Mouse (Mus musculus): Measurements from ENCODE around the gene Ltb4r1. TPM values are rescaled to one million over a fixed set of nuclear protein-coding genes. Genes with fewer than 3 reads are reported as not detected.
A peak's percentile ranks its signal among the peaks of the same experiment; 100 is the strongest.

The Ltb4r1 gene
- polyA plus RNA-seq, 1 experiment from 2014 or later: 0.71 TPM

DNA sequence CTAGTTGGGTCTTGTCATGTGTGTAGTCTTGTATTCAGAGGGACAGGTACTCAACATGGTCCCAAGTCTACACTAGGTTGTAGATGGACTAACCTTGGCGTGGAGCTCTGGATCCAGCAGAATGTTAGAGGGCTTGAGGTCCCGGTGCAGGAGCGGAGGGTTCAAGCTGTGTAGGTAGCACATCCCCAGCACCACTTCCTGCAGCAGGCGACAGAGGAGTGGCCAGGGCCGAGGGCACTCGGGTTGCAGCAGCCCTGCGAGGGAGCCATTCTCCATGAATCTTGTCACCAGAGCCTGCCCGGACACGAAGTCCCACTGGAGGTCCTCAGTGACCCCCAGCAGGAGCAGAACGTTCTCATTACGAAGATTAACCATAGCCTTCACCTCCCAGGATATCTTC is 22.0 kb downstream of the Ltb4r1 start:
- Histone ChIP-seq H3K9ac (peak overlapping the region; percentile 76; the same call in 1 of the 2 replicates), H3K27ac (replicated peaks) (no peak overlapping the region), H3K36me3 (0 out of 2 replicates have a peak, but pooled peaks cover 2% of the 10 kb centered on the region), H3K4me3 (peak overlapping the region; percentile 60), H3K9me3 (no peaks in the 10 kb centered on the region), H3K27me3 (replicated peaks) (peaks cover 83% of the 10 kb centered on the region), H3K4me2 (peak overlapping the region; percentile 88), H3K4me1 (peaks cover 39% of the 10 kb centered on the region)
- 28% methylated on average over 11 of the region's 11 CpGs for WGBS
- ATAC-seq (ENCODE audit: extremely low read depth, insufficient number of reproducible peaks, low FRiP score, low TSS enrichment): no peak

DNA sequence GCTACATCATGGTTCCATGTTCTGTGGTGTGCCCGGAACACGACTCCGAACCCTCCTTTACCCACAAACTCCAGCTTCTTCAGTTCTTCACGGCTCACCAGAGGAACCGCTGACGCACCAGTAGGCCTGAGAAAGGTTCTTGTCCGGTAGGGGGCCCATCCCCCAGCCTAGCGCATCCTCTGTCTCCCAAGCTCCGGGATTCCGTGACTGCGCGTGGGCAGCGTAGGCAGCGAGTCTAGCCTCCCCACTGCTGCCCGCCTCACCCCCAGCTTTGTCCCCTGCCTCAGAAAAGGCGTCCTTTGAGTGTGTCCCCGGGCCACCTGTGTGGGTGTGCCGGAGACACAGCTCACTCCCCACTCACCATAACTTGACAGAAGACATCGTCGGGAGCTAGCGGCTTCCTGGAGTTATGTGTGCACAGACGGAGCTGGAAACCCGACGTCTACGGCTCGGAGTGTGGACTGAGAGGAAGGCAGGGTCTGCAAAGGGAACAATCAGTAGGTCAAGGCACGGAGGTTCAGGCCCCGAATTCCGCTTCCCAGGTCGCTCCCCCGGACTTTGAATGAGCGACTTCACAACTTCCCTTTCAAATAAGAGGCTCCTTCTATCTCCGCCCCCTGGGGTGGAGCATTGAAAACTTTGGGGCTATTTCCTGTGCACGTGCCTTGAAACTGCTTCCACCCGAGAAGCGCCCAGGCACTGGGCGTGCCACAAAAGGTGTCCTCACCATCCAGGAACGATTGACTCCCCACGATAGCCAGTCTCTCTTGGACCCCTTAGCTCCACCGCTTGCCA is 22.7 kb downstream of the Ltb4r1 start, which contains the start of gene Ripk3:
TSS of gene Ripk3 (minus strand) at position 610 of the 795 bp plus-strand sequence.
- WGBS: 5% methylated on average over 40 of the region's 40 CpGs
- no peaks in the 10 kb centered on the region for H3K9me3 ChIP-seq
- peak within 1 kb of the TSS; percentile 60 for H3K4me3 ChIP-seq
- peak within 1 kb of the TSS; percentile 88 for H3K4me2 ChIP-seq
- H3K27me3 ChIP-seq (replicated peaks): peaks cover 77% of the 10 kb centered on the region
- 0 out of 2 replicates have a peak, but pooled peaks cover 2% of the 10 kb centered on the region for H3K36me3 ChIP-seq
- H3K9ac ChIP-seq: peak within 1 kb of the TSS; percentile 76
- peaks cover 32% of the 10 kb centered on the region for H3K4me1 ChIP-seq
- H3K27ac ChIP-seq (replicated peaks): no peak within 1 kb of the TSS
- ATAC-seq (ENCODE audit: extremely low read depth, insufficient number of reproducible peaks, low FRiP score, low TSS enrichment): no peak

DNA sequence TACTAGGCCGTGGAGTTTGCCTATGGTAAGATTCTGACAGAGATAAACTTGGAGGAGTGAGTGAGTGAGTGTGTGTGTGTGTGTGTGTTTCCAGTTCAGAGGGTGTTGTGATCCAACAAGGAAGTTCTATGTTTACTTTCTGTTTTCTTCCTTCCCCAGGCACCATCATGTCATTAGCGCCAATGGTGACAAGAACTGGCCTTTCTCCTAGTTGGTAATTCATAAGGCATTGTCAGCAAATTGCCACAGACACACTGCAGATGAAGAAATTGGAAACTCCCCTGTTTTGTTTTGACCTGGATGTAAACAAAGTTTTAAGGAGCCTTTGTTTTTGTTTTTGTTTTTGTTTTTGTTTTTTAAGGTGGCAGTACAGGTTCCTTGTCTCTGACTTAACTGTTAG is 27.7 kb downstream of the Ltb4r1 start:
- H3K9me3 ChIP-seq: no peaks in the 10 kb centered on the region
- no peak overlapping the region for H3K9ac ChIP-seq
- ATAC-seq (ENCODE audit: extremely low read depth, insufficient number of reproducible peaks, low FRiP score, low TSS enrichment): no peak
- 48% methylated on average over 2 of the region's 2 CpGs for WGBS
- H3K27me3 ChIP-seq (replicated peaks): peaks cover 27% of the 10 kb centered on the region
- H3K36me3 ChIP-seq: no peaks in the 10 kb centered on the region
- H3K4me1 ChIP-seq: peaks cover 16% of the 10 kb centered on the region
- H3K4me2 ChIP-seq: no peak overlapping the region
- no peak overlapping the region for H3K27ac ChIP-seq (replicated peaks)
- H3K4me3 ChIP-seq: no peak overlapping the region

DNA sequence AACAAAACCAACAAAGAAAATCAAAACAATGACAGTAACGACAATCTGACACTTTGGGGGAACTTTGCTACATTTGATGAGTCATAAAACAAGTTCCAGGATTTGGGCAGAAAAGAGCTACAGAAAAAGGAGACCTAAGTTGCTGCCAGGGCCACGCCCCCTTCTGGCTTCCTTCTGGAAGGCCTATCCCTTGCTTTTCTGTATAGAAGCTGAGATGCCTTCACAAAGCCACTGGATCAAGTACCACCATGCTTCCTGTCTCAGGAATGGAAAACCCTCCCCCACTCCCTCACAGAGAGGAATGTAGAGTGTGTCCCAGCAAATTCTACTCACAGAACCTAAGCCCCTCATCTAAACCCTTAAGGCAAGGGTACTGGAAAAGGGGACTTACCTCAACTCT is 28.2 kb downstream of the Ltb4r1 start:
- Histone ChIP-seq H3K27ac (replicated peaks) (no peak overlapping the region), H3K4me2 (no peak overlapping the region), H3K9me3 (no peaks in the 10 kb centered on the region), H3K9ac (no peak overlapping the region), H3K4me3 (no peak overlapping the region), H3K36me3 (no peaks in the 10 kb centered on the region), H3K27me3 (replicated peaks) (peaks cover 22% of the 10 kb centered on the region), H3K4me1 (peaks cover 11% of the 10 kb centered on the region)
- ATAC-seq (ENCODE audit: extremely low read depth, insufficient number of reproducible peaks, low FRiP score, low TSS enrichment): no peak
- 59% methylated on average over 2 of the region's 2 CpGs for WGBS

DNA sequence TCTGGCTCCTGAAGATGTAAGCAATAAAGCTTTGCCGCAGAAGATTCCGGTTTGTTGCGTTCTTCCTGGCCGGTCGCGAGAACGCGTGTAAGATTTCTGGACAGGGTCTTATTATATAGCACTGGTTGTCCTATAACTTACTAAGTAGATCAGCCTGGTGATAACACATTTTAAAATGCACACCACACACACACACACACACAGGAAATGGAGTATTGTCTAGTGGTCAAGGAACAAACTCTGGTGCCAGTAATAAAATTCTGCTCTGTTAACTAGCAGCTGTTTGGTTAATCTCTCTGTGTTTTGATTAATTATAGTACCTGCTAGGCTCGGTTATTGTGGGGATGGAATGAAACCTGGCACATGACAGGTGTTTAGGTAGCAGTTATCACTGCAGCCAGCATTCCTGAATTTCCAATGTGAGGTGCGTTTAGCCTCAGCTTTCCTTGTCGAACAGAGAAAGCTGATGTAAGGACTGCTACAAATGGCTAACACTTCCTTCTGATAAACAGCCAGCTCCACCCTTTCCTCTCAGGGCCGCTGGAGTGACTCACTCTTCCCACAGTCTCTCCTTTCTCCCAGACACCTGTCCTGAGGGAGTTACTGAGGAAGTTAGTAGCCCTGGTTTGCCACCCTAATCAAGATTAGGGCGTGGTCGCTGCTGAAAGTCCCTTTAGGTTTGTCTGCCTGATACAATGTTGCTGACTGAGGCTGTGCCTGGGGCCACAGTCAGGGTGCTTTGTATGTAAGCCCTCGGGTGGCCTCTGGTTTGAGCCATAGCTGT is 29.8 kb downstream of the Ltb4r1 start:
- H3K9me3 ChIP-seq: no peaks in the 10 kb centered on the region
- no peak overlapping the region for H3K9ac ChIP-seq
- H3K4me1 ChIP-seq: peaks cover 11% of the 10 kb centered on the region; the same call in 1 of the 2 replicates
- H3K27me3 ChIP-seq (replicated peaks): peaks cover 6% of the 10 kb centered on the region; the same call in 1 of the 2 replicates
- H3K4me2 ChIP-seq: no peak overlapping the region
- H3K4me3 ChIP-seq: no peak overlapping the region
- H3K36me3 ChIP-seq: no peaks in the 10 kb centered on the region
- H3K27ac ChIP-seq (replicated peaks): peak overlapping the region; percentile 37
- WGBS: 67% methylated on average over 15 of the region's 15 CpGs
- ATAC-seq (ENCODE audit: extremely low read depth, insufficient number of reproducible peaks, low FRiP score, low TSS enrichment): no peak

- H3K9me3 ChIP-seq: no peaks in the 10 kb centered on the region
- 28% methylated on average over 16 of the region's 16 CpGs for WGBS
- ATAC-seq (ENCODE audit: extremely low read depth, insufficient number of reproducible peaks, low FRiP score, low TSS enrichment): no peak
- no peaks in the 10 kb centered on the region; the same call in 1 of the 2 replicates for H3K27me3 ChIP-seq (replicated peaks)
- no peaks in the 10 kb centered on the region for H3K36me3 ChIP-seq
- peaks cover 5% of the 10 kb centered on the region; the same call in 1 of the 2 replicates for H3K4me1 ChIP-seq
- peak overlapping the region; percentile 56 for H3K4me3 ChIP-seq
- 0 out of 2 replicates have a peak overlapping the region, but pooled peaks have one; percentile 37 for H3K27ac ChIP-seq (replicated peaks)
- H3K9ac ChIP-seq: peak overlapping the region; percentile 78
- peak overlapping the region; percentile 75 for H3K4me2 ChIP-seq
These were observed 49.1 kb downstream of the Ltb4r1 start for GRCm38 (mm10) chr14:55814885-55815284.

DNA sequence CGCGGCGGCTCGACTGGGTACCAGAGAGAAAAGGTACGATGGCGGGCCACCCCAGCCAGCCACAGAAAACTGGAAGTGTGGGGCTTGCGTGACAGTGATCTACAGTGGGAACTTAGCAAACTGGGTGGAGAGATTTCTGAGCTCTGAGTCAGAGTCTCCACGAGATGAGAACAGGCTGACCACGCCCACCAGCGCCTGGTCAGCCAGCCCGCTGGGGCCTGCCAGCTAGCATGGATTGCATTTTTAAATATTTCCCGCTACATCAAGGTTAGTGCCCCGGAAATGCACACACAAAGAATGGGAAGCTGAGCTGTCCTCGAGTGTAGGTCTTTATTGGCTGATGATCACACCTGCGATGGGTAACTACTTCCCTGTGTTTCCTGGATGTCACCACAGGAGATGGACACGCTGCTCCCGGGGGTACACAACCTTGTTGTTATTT is 49.6 kb downstream of the Ltb4r1 start:
- Histone ChIP-seq H3K4me2 (peak overlapping the region; percentile 75), H3K27ac (replicated peaks) (0 out of 2 replicates have a peak overlapping the region, but pooled peaks have one; percentile 37), H3K9ac (peak overlapping the region; percentile 78), H3K4me3 (peak overlapping the region; percentile 56), H3K9me3 (no peaks in the 10 kb centered on the region), H3K27me3 (replicated peaks) (no peaks in the 10 kb centered on the region; the same call in 1 of the 2 replicates), H3K36me3 (no peaks in the 10 kb centered on the region), H3K4me1 (peaks cover 5% of the 10 kb centered on the region; the same call in 1 of the 2 replicates)
- no peak for ATAC-seq (ENCODE audit: extremely low read depth, insufficient number of reproducible peaks, low FRiP score, low TSS enrichment)
- 23% methylated on average over 17 of the region's 17 CpGs for WGBS

Other genes starting within 250 kb of the Ltb4r1 start
- gene Nrl, start 241.0 kb upstream of the Ltb4r1 start, polyA plus RNA-seq (2015; fragmentation: Nextera tagmentation; extraction: Ambion mirVana): not detected in 2 replicates
- 40.9 and 43.9 TPM in 2 replicates for gene Pck2, start 225.7 kb upstream of the Ltb4r1 start, polyA plus RNA-seq (2015; fragmentation: Nextera tagmentation; extraction: Ambion mirVana)
- gene Dcaf11, start 206.0 kb upstream of the Ltb4r1 start, polyA plus RNA-seq (2015; fragmentation: Nextera tagmentation; extraction: Ambion mirVana): 60.0 and 66.2 TPM in 2 replicates
- 0.56 and 1.3 TPM in 2 replicates for gene A730061H03Rik, start 205.6 kb upstream of the Ltb4r1 start, polyA plus RNA-seq (2015; fragmentation: Nextera tagmentation; extraction: Ambion mirVana)
- 100 and 109 TPM in 2 replicates for gene Fitm1, start 190.3 kb upstream of the Ltb4r1 start, polyA plus RNA-seq (2015; fragmentation: Nextera tagmentation; extraction: Ambion mirVana)
- gene Psme1, start 187.8 kb upstream of the Ltb4r1 start, polyA plus RNA-seq (2015; fragmentation: Nextera tagmentation; extraction: Ambion mirVana): 212 and 219 TPM in 2 replicates
- gene Emc9, start 180.7 kb upstream of the Ltb4r1 start, polyA plus RNA-seq (2015; fragmentation: Nextera tagmentation; extraction: Ambion mirVana): 14.8 and 19.1 TPM in 2 replicates
- 191 and 205 TPM in 2 replicates for gene Psme2, start 174.8 kb upstream of the Ltb4r1 start, polyA plus RNA-seq (2015; fragmentation: Nextera tagmentation; extraction: Ambion mirVana)
- gene Rnf31, start 174.3 kb upstream of the Ltb4r1 start, polyA plus RNA-seq (2015; fragmentation: Nextera tagmentation; extraction: Ambion mirVana): 12.5 and 15.2 TPM in 2 replicates
- 9.7 and 10.1 TPM in 2 replicates for gene Irf9, start 162.4 kb upstream of the Ltb4r1 start, polyA plus RNA-seq (2015; fragmentation: Nextera tagmentation; extraction: Ambion mirVana)
- 13.4 and 15.1 TPM in 2 replicates for gene Rec8, start 147.9 kb upstream of the Ltb4r1 start, polyA plus RNA-seq (2015; fragmentation: Nextera tagmentation; extraction: Ambion mirVana)
- 64.8 and 67.1 TPM in 2 replicates for gene Ipo4, start 130.0 kb upstream of the Ltb4r1 start, polyA plus RNA-seq (2015; fragmentation: Nextera tagmentation; extraction: Ambion mirVana)
- 1.4 and 1.6 TPM in 2 replicates for gene Gm49378, start 128.1 kb upstream of the Ltb4r1 start, polyA plus RNA-seq (2015; fragmentation: Nextera tagmentation; extraction: Ambion mirVana)
- 77.8 and 81.5 TPM in 2 replicates for gene Tm9sf1, start 122.2 kb upstream of the Ltb4r1 start, polyA plus RNA-seq (2015; fragmentation: Nextera tagmentation; extraction: Ambion mirVana)
- 0.43 and 0.53 TPM in 2 replicates for gene Tssk4, start 115.8 kb upstream of the Ltb4r1 start, polyA plus RNA-seq (2015; fragmentation: Nextera tagmentation; extraction: Ambion mirVana)
- 74.3 and 83.3 TPM in 2 replicates for gene Mdp1, start 105.5 kb upstream of the Ltb4r1 start, polyA plus RNA-seq (2015; fragmentation: Nextera tagmentation; extraction: Ambion mirVana)
- 39.3 and 47.4 TPM in 2 replicates for gene Gmpr2, start 94.0 kb upstream of the Ltb4r1 start, polyA plus RNA-seq (2015; fragmentation: Nextera tagmentation; extraction: Ambion mirVana)
- gene Nedd8, start 93.8 kb upstream of the Ltb4r1 start, polyA plus RNA-seq (2015; fragmentation: Nextera tagmentation; extraction: Ambion mirVana): 471 and 507 TPM in 2 replicates
- 30.9 and 32.1 TPM in 2 replicates for gene Tinf2, start 84.1 kb upstream of the Ltb4r1 start, polyA plus RNA-seq (2015; fragmentation: Nextera tagmentation; extraction: Ambion mirVana)
- gene Tgm1, start 52.0 kb upstream of the Ltb4r1 start, polyA plus RNA-seq (2015; fragmentation: Nextera tagmentation; extraction: Ambion mirVana): 0.23 and 0.25 TPM in 2 replicates
- gene Rabggta, start 43.7 kb upstream of the Ltb4r1 start, polyA plus RNA-seq (2015; fragmentation: Nextera tagmentation; extraction: Ambion mirVana): 22.8 and 23.4 TPM in 2 replicates
- gene Dhrs1, start 20.3 kb upstream of the Ltb4r1 start, polyA plus RNA-seq (2015; fragmentation: Nextera tagmentation; extraction: Ambion mirVana): 54.8 and 66.9 TPM in 2 replicates
- gene Nop9, start 20.3 kb upstream of the Ltb4r1 start, polyA plus RNA-seq (2015; fragmentation: Nextera tagmentation; extraction: Ambion mirVana): 22.8 and 23.9 TPM in 2 replicates
- 1.2 and 2.1 TPM in 2 replicates for gene Cideb, start 7.5 kb upstream of the Ltb4r1 start, polyA plus RNA-seq (2015; fragmentation: Nextera tagmentation; extraction: Ambion mirVana)
- 0.25 and 0.27 TPM in 2 replicates for gene Ltb4r2, start 4.5 kb upstream of the Ltb4r1 start, polyA plus RNA-seq (2015; fragmentation: Nextera tagmentation; extraction: Ambion mirVana)
- 17.7 TPM in 2 replicates for gene Adcy4, start 18.1 kb downstream of the Ltb4r1 start, polyA plus RNA-seq (2015; fragmentation: Nextera tagmentation; extraction: Ambion mirVana)
- 18.8 and 20.6 TPM in 2 replicates for gene Ripk3, start 22.9 kb downstream of the Ltb4r1 start, polyA plus RNA-seq (2015; fragmentation: Nextera tagmentation; extraction: Ambion mirVana)
- gene Nfatc4, start 57.2 kb downstream of the Ltb4r1 start, polyA plus RNA-seq (2015; fragmentation: Nextera tagmentation; extraction: Ambion mirVana): 12.5 and 14.0 TPM in 2 replicates
- 16.5 and 18.2 TPM in 2 replicates for gene Nynrin, start 88.0 kb downstream of the Ltb4r1 start, polyA plus RNA-seq (2015; fragmentation: Nextera tagmentation; extraction: Ambion mirVana)
- gene Cbln3, start 118.4 kb downstream of the Ltb4r1 start, polyA plus RNA-seq (2015; fragmentation: Nextera tagmentation; extraction: Ambion mirVana): 0.27 and 0.31 TPM in 2 replicates
- gene Khnyn, start 119.0 kb downstream of the Ltb4r1 start, polyA plus RNA-seq (2015; fragmentation: Nextera tagmentation; extraction: Ambion mirVana): 9.5 and 9.8 TPM in 2 replicates
- gene Sdr39u1, start 134.3 kb downstream of the Ltb4r1 start, polyA plus RNA-seq (2015; fragmentation: Nextera tagmentation; extraction: Ambion mirVana): 48.2 and 51.6 TPM in 2 replicates
- gene Cma1, start 178.7 kb downstream of the Ltb4r1 start, polyA plus RNA-seq (2015; fragmentation: Nextera tagmentation; extraction: Ambion mirVana): 0.78 and 0.86 TPM in 2 replicates
- gene Cma2, start 185.0 kb downstream of the Ltb4r1 start, polyA plus RNA-seq (2015; fragmentation: Nextera tagmentation; extraction: Ambion mirVana): not detected in 2 replicates

Measured in heart, embryonic 13.5 days (tissue).